Mouse (Mus musculus) hindbrain, embryonic 13.5 days (tissue): ENCODE measurements around the gene Plxnc1. TPM values are rescaled to one million over a fixed set of nuclear protein-coding genes. Genes with fewer than 3 reads are reported as not detected.

Experiments
- ATAC-seq: fragments of 200-750 bp; cut with Nextera tagmentation; 2 replicates; pipeline ENCODE4 v1.8.0; 2017; ENCODE audit warnings: moderate TSS enrichment; ENCODE audit not compliant: low FRiP score
- H3K27ac ChIP-seq: fragments of 300-500 bp; sonication (generic); 2 replicates; pipeline ENCODE4 v1.5.1; 2015; ENCODE audit warnings: inconsistent platforms, mild to moderate bottlenecking, moderate library complexity
- H3K27me3 ChIP-seq: fragments of 300-500 bp; sonication (generic); 2 replicates; pipeline ENCODE4 v1.6.1; 2015; ENCODE audit warnings: mild to moderate bottlenecking, inconsistent platforms
- H3K36me3 ChIP-seq: fragments of 300-500 bp; sonication (generic); 2 replicates; pipeline ENCODE4 v1.6.1; 2015; ENCODE audit warnings: mild to moderate bottlenecking, inconsistent platforms
- H3K4me1 ChIP-seq: fragments of 300-500 bp; sonication (generic); replicated peaks from 2 replicates; pipeline ENCODE4 v1.6.1; 2015; ENCODE audit warnings: inconsistent platforms
- H3K4me2 ChIP-seq: fragments of 300-500 bp; sonication (generic); 2 replicates; pipeline ENCODE4 v1.6.1; 2015; ENCODE audit warnings: inconsistent platforms, mild to moderate bottlenecking, moderate library complexity
- H3K4me3 ChIP-seq: fragments of 300-500 bp; sonication (generic); 2 replicates; pipeline ENCODE4 v1.5.1; 2015; ENCODE audit warnings: mild to moderate bottlenecking, inconsistent platforms
- H3K9ac ChIP-seq: fragments of 300-500 bp; sonication (generic); 2 replicates; pipeline ENCODE4 v1.6.1; 2015; ENCODE audit warnings: mild to moderate bottlenecking, inconsistent platforms
- H3K9me3 ChIP-seq: fragments of 300-500 bp; sonication (generic); 2 replicates; pipeline ENCODE4 v1.6.1; 2016; ENCODE audit warnings: inconsistent platforms
- WGBS: fragments of 180-500 bp; shearing (Covaris S2); methylation state at CpG from one replicate; pipeline ENCODE4 v1.1.7; 2015; 5-methylcytosine and 5-hydroxymethylcytosine counted together
- polyA plus RNA-seq: library from polyadenylated mRNA; unstranded; fragments of >200 nt; fragmentation: Nextera tagmentation; extraction: Ambion mirVana; gene quantifications from 2 replicates; pipeline ENCODE4 v1.2.1, GENCODE M21; 2015

Gene Plxnc1
- polyA plus RNA-seq, 1 experiment from 2014 or later, result 7.3 TPM

GRCm38 (mm10) chr10:94896950-94897349 lies 47.7 kb downstream of the Plxnc1 start:
- H3K9ac ChIP-seq, result no peak overlapping the region
- H3K9me3 ChIP-seq, result peaks cover 8% of the 10 kb centered on the region; the same call in 1 of the 2 replicates
- no peak overlapping the region for H3K4me2 ChIP-seq
- no peaks in the 10 kb centered on the region for H3K4me1 ChIP-seq
- ATAC-seq, result no peak
- H3K27me3 ChIP-seq, result no peaks in the 10 kb centered on the region
- H3K36me3 ChIP-seq, result peaks cover 31% of the 10 kb centered on the region
- no peak overlapping the region for H3K4me3 ChIP-seq
- 93% methylated on average over 6 of the region's 6 CpGs for WGBS
- H3K27ac ChIP-seq, result no peak overlapping the region

GRCm38 (mm10) chr10:94896311-94896710 lies 48.3 kb downstream of the Plxnc1 start:
- H3K4me3 ChIP-seq, result no peak overlapping the region
- H3K4me2 ChIP-seq, result no peak overlapping the region
- no peaks in the 10 kb centered on the region for H3K4me1 ChIP-seq
- H3K27ac ChIP-seq, result no peak overlapping the region
- ATAC-seq, result no peak
- H3K27me3 ChIP-seq, result no peaks in the 10 kb centered on the region
- peaks cover 31% of the 10 kb centered on the region for H3K36me3 ChIP-seq
- no peak overlapping the region for H3K9ac ChIP-seq
- 83% methylated on average over 2 of the region's 2 CpGs for WGBS
- peaks cover 8% of the 10 kb centered on the region; the same call in 1 of the 2 replicates for H3K9me3 ChIP-seq

GRCm38 (mm10) chr10:94895876-94896275 lies 48.8 kb downstream of the Plxnc1 start:
- H3K27me3 ChIP-seq, result no peaks in the 10 kb centered on the region
- no peaks in the 10 kb centered on the region for H3K4me1 ChIP-seq
- ATAC-seq, result no peak
- H3K9ac ChIP-seq, result no peak overlapping the region
- H3K4me3 ChIP-seq, result no peak overlapping the region
- H3K36me3 ChIP-seq, result peaks cover 31% of the 10 kb centered on the region
- WGBS, result 92% methylated on average over 3 of the region's 3 CpGs
- no peak overlapping the region for H3K4me2 ChIP-seq
- H3K27ac ChIP-seq, result no peak overlapping the region
- peaks cover 8% of the 10 kb centered on the region; the same call in 1 of the 2 replicates for H3K9me3 ChIP-seq

- H3K4me3 ChIP-seq, result no peak overlapping the region
- no peak overlapping the region for H3K27ac ChIP-seq
- peaks cover 18% of the 10 kb centered on the region for H3K36me3 ChIP-seq
- 69% methylated on average over 4 of the region's 4 CpGs for WGBS
- H3K9me3 ChIP-seq, result peaks cover 8% of the 10 kb centered on the region; the same call in 1 of the 2 replicates
- H3K4me2 ChIP-seq, result no peak overlapping the region
- ATAC-seq, result no peak
- no peak overlapping the region for H3K9ac ChIP-seq
- no peaks in the 10 kb centered on the region for H3K27me3 ChIP-seq
- no peaks in the 10 kb centered on the region for H3K4me1 ChIP-seq
Observed at GRCm38 (mm10) chr10:94889735-94890134, 54.9 kb downstream of the Plxnc1 start.

- ATAC-seq, result no peak
- H3K27ac ChIP-seq, result no peak overlapping the region
- H3K4me1 ChIP-seq, result no peaks in the 10 kb centered on the region
- H3K4me2 ChIP-seq, result no peak overlapping the region
- 91% methylated on average over 6 of the region's 6 CpGs for WGBS
- H3K4me3 ChIP-seq, result no peak overlapping the region
- no peaks in the 10 kb centered on the region for H3K9me3 ChIP-seq
- H3K27me3 ChIP-seq, result no peaks in the 10 kb centered on the region
- H3K36me3 ChIP-seq, result peaks cover 18% of the 10 kb centered on the region
- no peak overlapping the region for H3K9ac ChIP-seq
Observed at GRCm38 (mm10) chr10:94883216-94883615, 61.4 kb downstream of the Plxnc1 start.

- Histone ChIP-seq H3K9ac (no peak overlapping the region), H3K4me2 (no peak overlapping the region), H3K27ac (no peak overlapping the region), H3K4me3 (no peak overlapping the region), H3K36me3 (peaks cover 21% of the 10 kb centered on the region), H3K27me3 (no peaks in the 10 kb centered on the region), H3K4me1 (peaks cover 12% of the 10 kb centered on the region), H3K9me3 (no peaks in the 10 kb centered on the region)
- 92% methylated on average over 5 of the region's 5 CpGs for WGBS
- no peak for ATAC-seq
Observed at GRCm38 (mm10) chr10:94871506-94871905, 73.1 kb downstream of the Plxnc1 start.

- Histone ChIP-seq H3K36me3 (peaks cover 21% of the 10 kb centered on the region), H3K4me3 (no peak overlapping the region), H3K9me3 (no peaks in the 10 kb centered on the region), H3K9ac (no peak overlapping the region), H3K4me2 (no peak overlapping the region), H3K4me1 (peaks cover 12% of the 10 kb centered on the region), H3K27ac (no peak overlapping the region), H3K27me3 (no peaks in the 10 kb centered on the region)
- WGBS, result 95% methylated on average over 7 of the region's 7 CpGs
- ATAC-seq, result no peak
Observed at GRCm38 (mm10) chr10:94871102-94871501, 73.5 kb downstream of the Plxnc1 start.

GRCm38 (mm10) chr10:94866995-94867856 lies 77.4 kb downstream of the Plxnc1 start:
- no peaks in the 10 kb centered on the region for H3K27me3 ChIP-seq
- peaks cover 23% of the 10 kb centered on the region for H3K4me1 ChIP-seq
- WGBS, result 77% methylated on average over 12 of the region's 12 CpGs
- H3K27ac ChIP-seq, result peak overlapping the region; percentile 36
- no peak for ATAC-seq
- H3K4me3 ChIP-seq, result no peak overlapping the region
- no peaks in the 10 kb centered on the region for H3K9me3 ChIP-seq
- no peak overlapping the region for H3K9ac ChIP-seq
- H3K4me2 ChIP-seq, result no peak overlapping the region
- H3K36me3 ChIP-seq, result peaks cover 38% of the 10 kb centered on the region

- Histone ChIP-seq H3K4me3 (no peak overlapping the region), H3K9me3 (no peaks in the 10 kb centered on the region), H3K9ac (no peak overlapping the region), H3K36me3 (peaks cover 39% of the 10 kb centered on the region), H3K27me3 (no peaks in the 10 kb centered on the region), H3K4me2 (no peak overlapping the region), H3K4me1 (peaks cover 23% of the 10 kb centered on the region), H3K27ac (peak overlapping the region; percentile 40; the same call in 1 of the 2 replicates)
- 53% methylated on average over 9 of the region's 9 CpGs for WGBS
- ATAC-seq, result no peak
Observed at GRCm38 (mm10) chr10:94865206-94865605, 79.4 kb downstream of the Plxnc1 start.

GRCm38 (mm10) chr10:94864199-94864928 lies 80.3 kb downstream of the Plxnc1 start:
- peaks cover 40% of the 10 kb centered on the region for H3K36me3 ChIP-seq
- WGBS, result 89% methylated on average over 9 of the region's 9 CpGs
- ATAC-seq, result no peak
- H3K9ac ChIP-seq, result no peak overlapping the region
- H3K9me3 ChIP-seq, result no peaks in the 10 kb centered on the region
- no peak overlapping the region for H3K4me3 ChIP-seq
- no peak overlapping the region for H3K27ac ChIP-seq
- no peak overlapping the region for H3K4me2 ChIP-seq
- peaks cover 23% of the 10 kb centered on the region for H3K4me1 ChIP-seq
- no peaks in the 10 kb centered on the region for H3K27me3 ChIP-seq

GRCm38 (mm10) chr10:94863251-94863650 lies 81.4 kb downstream of the Plxnc1 start:
- no peaks in the 10 kb centered on the region for H3K9me3 ChIP-seq
- no peak overlapping the region for H3K4me2 ChIP-seq
- 84% methylated on average over 9 of the region's 9 CpGs for WGBS
- H3K4me3 ChIP-seq, result no peak overlapping the region
- H3K27ac ChIP-seq, result no peak overlapping the region
- H3K36me3 ChIP-seq, result peaks cover 42% of the 10 kb centered on the region
- H3K9ac ChIP-seq, result no peak overlapping the region
- no peak for ATAC-seq
- no peaks in the 10 kb centered on the region for H3K27me3 ChIP-seq
- peaks cover 23% of the 10 kb centered on the region for H3K4me1 ChIP-seq

- no peak overlapping the region for H3K9ac ChIP-seq
- no peaks in the 10 kb centered on the region for H3K27me3 ChIP-seq
- no peak overlapping the region for H3K27ac ChIP-seq
- ATAC-seq, result no peak
- H3K4me3 ChIP-seq, result no peak overlapping the region
- 98% methylated on average over 4 of the region's 4 CpGs for WGBS
- H3K9me3 ChIP-seq, result no peaks in the 10 kb centered on the region
- H3K36me3 ChIP-seq, result peaks cover 45% of the 10 kb centered on the region
- peaks cover 11% of the 10 kb centered on the region for H3K4me1 ChIP-seq
- no peak overlapping the region for H3K4me2 ChIP-seq
Observed at GRCm38 (mm10) chr10:94860870-94861269, 83.8 kb downstream of the Plxnc1 start.
